Mouse (Mus musculus) ES-E14 (cell line): ENCODE data around the gene Miga2.

Experiments
- ZC3H11A ChIP-seq: IDR thresholded peaks from 2 replicates; pipeline ENCODE4 v1.6.1; 2012; ENCODE audit warnings: low read depth, mild to moderate bottlenecking, inconsistent platforms, low read length, borderline replicate concordance
- ZNF384 ChIP-seq: IDR thresholded peaks from 2 replicates; pipeline ENCODE4 v1.6.1; 2012; ENCODE audit warnings: low read depth, low read length, inconsistent platforms

GRCm38 (mm10) chr2:30429156-30429555 lies 65.1 kb downstream of the Miga2 start:
- no peak for TF ChIP-seq ZC3H11A
- no peak for TF ChIP-seq ZNF384
